Mouse (Mus musculus) neural tube, embryonic 13.5 days (tissue): ENCODE data around the gene Oprm1. TPM values are rescaled to one million over a fixed set of nuclear protein-coding genes. Genes with fewer than 3 reads are reported as not detected.

Experiments used
- ATAC-seq: fragments of 200-750 bp; cut with Nextera tagmentation; 2 replicates; pipeline ENCODE4 v1.8.0; 2017; ENCODE audit warnings: low read depth, mild to moderate bottlenecking, moderate TSS enrichment, moderate library complexity
- H3K27ac ChIP-seq: fragments of 300-500 bp; sonication (generic); replicated peaks from 2 replicates; pipeline ENCODE4 v1.5.1; 2015; ENCODE audit warnings: moderate library complexity, mild to moderate bottlenecking, inconsistent platforms
- H3K27me3 ChIP-seq: fragments of 300-500 bp; sonication (generic); 2 replicates; pipeline ENCODE4 v1.6.1; 2015; ENCODE audit warnings: mild to moderate bottlenecking, inconsistent platforms
- H3K36me3 ChIP-seq: fragments of 300-500 bp; sonication (generic); 2 replicates; pipeline ENCODE4 v1.6.1; 2015; ENCODE audit warnings: mild to moderate bottlenecking, inconsistent platforms
- H3K4me1 ChIP-seq: fragments of 300-500 bp; sonication (generic); replicated peaks from 2 replicates; pipeline ENCODE4 v1.6.1; 2015; ENCODE audit warnings: inconsistent platforms
- H3K4me2 ChIP-seq: fragments of 300-500 bp; sonication (generic); 2 replicates; pipeline ENCODE4 v1.6.1; 2015; ENCODE audit warnings: inconsistent platforms, mild to moderate bottlenecking, moderate library complexity
- H3K4me3 ChIP-seq: fragments of 300-500 bp; sonication (generic); 2 replicates; pipeline ENCODE4 v1.5.1; 2015; ENCODE audit warnings: mild to moderate bottlenecking, inconsistent platforms
- H3K9ac ChIP-seq: fragments of 300-500 bp; sonication (generic); 2 replicates; pipeline ENCODE4 v1.6.1; 2015; ENCODE audit warnings: moderate library complexity, mild to moderate bottlenecking, inconsistent platforms
- H3K9me3 ChIP-seq: fragments of 300-500 bp; sonication (generic); 2 replicates; pipeline ENCODE4 v1.6.1; 2016; ENCODE audit warnings: inconsistent platforms
- WGBS: fragments of 180-500 bp; shearing (Covaris S2); methylation state at CpG from one replicate; pipeline ENCODE4 v1.1.7; 2015; 5-methylcytosine and 5-hydroxymethylcytosine counted together
- polyA plus RNA-seq: library from polyadenylated mRNA; unstranded; fragments of >200 nt; fragmentation: Nextera tagmentation; extraction: Ambion mirVana; gene quantifications from 2 replicates; pipeline ENCODE4 v1.2.1, GENCODE M21; 2015

Oprm1 gene
- polyA plus RNA-seq, 1 experiment from 2014 or later = 1.1 TPM

- no peaks in the 10 kb centered on the region for H3K4me1 ChIP-seq
- no peaks in the 10 kb centered on the region for H3K27me3 ChIP-seq
- 92% methylated on average over 2 of the region's 2 CpGs for WGBS
- H3K27ac ChIP-seq = no peak overlapping the region
- no peak overlapping the region for H3K4me3 ChIP-seq
- no peak overlapping the region for H3K4me2 ChIP-seq
- no peak overlapping the region for H3K9ac ChIP-seq
- no peak for ATAC-seq
- no peaks in the 10 kb centered on the region for H3K9me3 ChIP-seq
- H3K36me3 ChIP-seq = no peaks in the 10 kb centered on the region
Observed at GRCm38 (mm10) chr10:7033459-7033858, 275.2 kb downstream of the Oprm1 start.

GRCm38 (mm10) chr10:7035547-7035946 is 277.2 kb downstream of the Oprm1 start:
- Histone ChIP-seq H3K27me3 (no peaks in the 10 kb centered on the region), H3K9ac (no peak overlapping the region), H3K4me2 (peak overlapping the region; percentile 4; the same call in 1 of the 2 replicates), H3K9me3 (no peaks in the 10 kb centered on the region), H3K27ac (no peak overlapping the region), H3K36me3 (no peaks in the 10 kb centered on the region), H3K4me3 (no peak overlapping the region), H3K4me1 (no peaks in the 10 kb centered on the region)
- ATAC-seq = peak; percentile 53; the same call in 1 of the 2 replicates
- 67% methylated on average over 12 of the region's 12 CpGs for WGBS

GRCm38 (mm10) chr10:7037194-7037593 is 278.9 kb downstream of the Oprm1 start:
- Histone ChIP-seq H3K36me3 (no peaks in the 10 kb centered on the region), H3K27ac (no peak overlapping the region), H3K9me3 (no peaks in the 10 kb centered on the region), H3K4me3 (no peak overlapping the region), H3K9ac (no peak overlapping the region), H3K4me2 (no peak overlapping the region), H3K27me3 (no peaks in the 10 kb centered on the region), H3K4me1 (no peaks in the 10 kb centered on the region)
- no peak for ATAC-seq
- 94% methylated on average over 5 of the region's 5 CpGs for WGBS

GRCm38 (mm10) chr10:7041032-7041431 is 282.7 kb downstream of the Oprm1 start:
- Histone ChIP-seq H3K4me3 (no peak overlapping the region), H3K27me3 (no peaks in the 10 kb centered on the region), H3K4me2 (no peak overlapping the region), H3K27ac (no peak overlapping the region), H3K9me3 (no peaks in the 10 kb centered on the region), H3K4me1 (no peaks in the 10 kb centered on the region), H3K36me3 (no peaks in the 10 kb centered on the region), H3K9ac (no peak overlapping the region)
- no peak for ATAC-seq

GRCm38 (mm10) chr10:7043896-7044295 is 285.6 kb downstream of the Oprm1 start:
- WGBS = 80% methylated on average over 5 of the region's 5 CpGs
- no peaks in the 10 kb centered on the region for H3K4me1 ChIP-seq
- no peak overlapping the region for H3K27ac ChIP-seq
- ATAC-seq = no peak
- H3K9me3 ChIP-seq = no peaks in the 10 kb centered on the region
- H3K9ac ChIP-seq = no peak overlapping the region
- no peaks in the 10 kb centered on the region for H3K27me3 ChIP-seq
- H3K4me3 ChIP-seq = no peak overlapping the region
- H3K36me3 ChIP-seq = no peaks in the 10 kb centered on the region
- H3K4me2 ChIP-seq = no peak overlapping the region

GRCm38 (mm10) chr10:7047288-7047918 is 289.1 kb downstream of the Oprm1 start:
- Histone ChIP-seq H3K27ac (no peak overlapping the region), H3K27me3 (no peaks in the 10 kb centered on the region), H3K4me3 (no peak overlapping the region), H3K4me1 (peaks cover 3% of the 10 kb centered on the region), H3K9ac (no peak overlapping the region), H3K9me3 (no peaks in the 10 kb centered on the region), H3K36me3 (no peaks in the 10 kb centered on the region), H3K4me2 (no peak overlapping the region)
- ATAC-seq = peak; percentile 47; the same call in 1 of the 2 replicates
- 46% methylated on average over 10 of the region's 10 CpGs for WGBS

GRCm38 (mm10) chr10:7047919-7048291 is 289.6 kb downstream of the Oprm1 start:
- no peak overlapping the region for H3K4me2 ChIP-seq
- H3K27ac ChIP-seq = no peak overlapping the region
- 85% methylated on average over 2 of the region's 2 CpGs for WGBS
- peaks cover 8% of the 10 kb centered on the region for H3K4me1 ChIP-seq
- H3K4me3 ChIP-seq = no peak overlapping the region
- H3K27me3 ChIP-seq = no peaks in the 10 kb centered on the region
- H3K9me3 ChIP-seq = no peaks in the 10 kb centered on the region
- no peaks in the 10 kb centered on the region for H3K36me3 ChIP-seq
- no peak overlapping the region for H3K9ac ChIP-seq
- no peak for ATAC-seq

- H3K36me3 ChIP-seq = no peaks in the 10 kb centered on the region
- no peak for ATAC-seq
- H3K27ac ChIP-seq = no peak overlapping the region
Observed at GRCm38 (mm10) chr10:7049901-7050300, 291.6 kb downstream of the Oprm1 start.

GRCm38 (mm10) chr10:7052315-7053017 is 294.2 kb downstream of the Oprm1 start, which contains the start of gene Ipcef1:
TSS of gene Ipcef1 (minus strand) at chr10:7052478.
- WGBS = 22% methylated on average over 12 of the region's 12 CpGs

More at GRCm38 (mm10) chr10:7049901-7050300, 291.6 kb downstream of the Oprm1 start:
- Histone ChIP-seq H3K27me3 (no peaks in the 10 kb centered on the region), H3K4me2 (no peak overlapping the region), H3K4me3 (no peak overlapping the region), H3K9me3 (no peaks in the 10 kb centered on the region), H3K9ac (no peak overlapping the region), H3K4me1 (peaks cover 8% of the 10 kb centered on the region)
- WGBS = 78% methylated on average over 3 of the region's 3 CpGs

GRCm38 (mm10) chr10:7054560-7055205 is 296.4 kb downstream of the Oprm1 start:
- no peak overlapping the region for H3K4me3 ChIP-seq
- H3K4me1 ChIP-seq = peaks cover 8% of the 10 kb centered on the region
- H3K27me3 ChIP-seq = no peaks in the 10 kb centered on the region
- 81% methylated on average over 6 of the region's 6 CpGs for WGBS
- H3K27ac ChIP-seq = no peak overlapping the region
- no peak overlapping the region for H3K9ac ChIP-seq
- no peak for ATAC-seq
- no peaks in the 10 kb centered on the region for H3K36me3 ChIP-seq
- no peaks in the 10 kb centered on the region for H3K9me3 ChIP-seq
- H3K4me2 ChIP-seq = no peak overlapping the region

More at GRCm38 (mm10) chr10:7052315-7053017, 294.2 kb downstream of the Oprm1 start, which contains the start of gene Ipcef1:
- H3K4me1 ChIP-seq = peaks cover 8% of the 10 kb centered on the region
- ATAC-seq = no peak; the same call in 1 of the 2 replicates
- H3K36me3 ChIP-seq = no peaks in the 10 kb centered on the region
- H3K9ac ChIP-seq = peak within 1 kb of the TSS; percentile 14; the same call in 1 of the 2 replicates
- H3K4me3 ChIP-seq = no peak within 1 kb of the TSS
- H3K27me3 ChIP-seq = no peaks in the 10 kb centered on the region
- H3K27ac ChIP-seq = no peak within 1 kb of the TSS
- H3K9me3 ChIP-seq = no peaks in the 10 kb centered on the region
- H3K4me2 ChIP-seq = peak within 1 kb of the TSS; percentile 18; the same call in 1 of the 2 replicates

GRCm38 (mm10) chr10:7057546-7057945 is 299.2 kb downstream of the Oprm1 start:
- Histone ChIP-seq H3K27ac (no peak overlapping the region), H3K4me1 (peaks cover 3% of the 10 kb centered on the region), H3K27me3 (no peaks in the 10 kb centered on the region), H3K4me3 (no peak overlapping the region), H3K9ac (no peak overlapping the region), H3K36me3 (no peaks in the 10 kb centered on the region), H3K9me3 (no peaks in the 10 kb centered on the region), H3K4me2 (no peak overlapping the region)
- WGBS = 91% methylated on average over 1 of the region's 1 CpGs
- no peak for ATAC-seq

- Histone ChIP-seq H3K4me1 (no peaks in the 10 kb centered on the region), H3K27ac (no peak overlapping the region), H3K36me3 (no peaks in the 10 kb centered on the region), H3K4me3 (no peak overlapping the region), H3K9ac (no peak overlapping the region), H3K27me3 (no peaks in the 10 kb centered on the region), H3K9me3 (no peaks in the 10 kb centered on the region), H3K4me2 (no peak overlapping the region)
- no peak; the same call in 1 of the 2 replicates for ATAC-seq
- whole genome bisulfite sequencing = 29% methylated on average over 5 of the region's 5 CpGs
Observed at GRCm38 (mm10) chr10:7060326-7060725, 302.0 kb downstream of the Oprm1 start.
